Mouse (Mus musculus) myocyte (in vitro differentiated cells): Measurements from ENCODE around the gene Ezh1. TPM values are rescaled to one million over a fixed set of nuclear protein-coding genes. Genes with fewer than 3 reads are reported as not detected.
A peak's percentile ranks its signal among the peaks of the same experiment; 100 is the strongest.

Source experiments
- H3K27me3 ChIP-seq: one replicate; pipeline ENCODE4 v1.6.1; 2011; ENCODE audit not compliant: control insufficient read depth, insufficient read depth, insufficient read length
- H3K36me3 ChIP-seq: one replicate; pipeline ENCODE4 v1.6.1; 2011; ENCODE audit not compliant: control insufficient read depth, insufficient read depth
- H3K4me2 ChIP-seq: one replicate; pipeline ENCODE4 v1.6.1; 2011; ENCODE audit warnings: low read depth, control low read depth
- H3K4me3 ChIP-seq: one replicate; pipeline ENCODE4 v1.5.1; 2011; ENCODE audit warnings: mild to moderate bottlenecking, control low read depth, moderate library complexity
- H3K79me2 ChIP-seq: one replicate; pipeline ENCODE4 v1.6.1; 2011; ENCODE audit not compliant: control insufficient read depth, insufficient read depth
- H3ac ChIP-seq: one replicate; pipeline ENCODE4 v1.6.1; 2011; ENCODE audit not compliant: control insufficient read depth, insufficient read length
- CEBPB ChIP-seq: IDR thresholded peaks from 2 replicates; pipeline ENCODE4 v1.6.1; 2011; ENCODE audit warnings: mild to moderate bottlenecking, moderate library complexity; ENCODE audit not compliant: poor library complexity, insufficient read depth, severe bottlenecking
- E2F4 ChIP-seq: IDR thresholded peaks from one replicate; pipeline ENCODE4 v1.6.1; 2011; ENCODE audit warnings: mild to moderate bottlenecking, control low read depth, moderate library complexity; ENCODE audit not compliant: insufficient read depth
- MAX ChIP-seq: IDR thresholded peaks from one replicate; pipeline ENCODE4 v1.6.1; 2011; ENCODE audit warnings: low read depth, mild to moderate bottlenecking, control low read depth
- MYOD1 ChIP-seq, 3 experiments: IDR thresholded peaks; one replicate each; pipeline ENCODE4 v1.6.1; 2011; ENCODE audit warnings: control low read depth in 2 of 3, low read depth in 2 of 3, mild to moderate bottlenecking in 2 of 3, moderate library complexity in 1 of 3; ENCODE audit not compliant: insufficient read length in 2 of 3, control insufficient read depth in 1 of 3
- MYOG ChIP-seq, 3 experiments: IDR thresholded peaks; one replicate each; pipeline ENCODE4 v1.6.1; 2011; ENCODE audit warnings: control low read depth in 2 of 3, low read depth in 2 of 3, mild to moderate bottlenecking in 2 of 3; ENCODE audit not compliant: insufficient read length in 2 of 3, control insufficient read depth in 1 of 3, insufficient read depth in 1 of 3
- POLR2A ChIP-seq: IDR thresholded peaks from one replicate; pipeline ENCODE4 v1.6.1; 2011; ENCODE audit warnings: low read depth, mild to moderate bottlenecking, control low read depth, moderate library complexity; ENCODE audit not compliant: insufficient read length
- POLR2AphosphoS2 ChIP-seq: IDR thresholded peaks from one replicate; pipeline ENCODE4 v1.6.1; 2011; ENCODE audit warnings: low read depth, control low read depth; ENCODE audit not compliant: insufficient read length
- REST ChIP-seq: IDR thresholded peaks from one replicate; pipeline ENCODE4 v1.6.1; 2011; ENCODE audit warnings: mild to moderate bottlenecking, control low read depth, moderate library complexity; ENCODE audit not compliant: insufficient read depth, insufficient read length
- SRF ChIP-seq: IDR thresholded peaks from one replicate; pipeline ENCODE4 v1.6.1; 2011; ENCODE audit warnings: low read depth; ENCODE audit not compliant: control insufficient read depth, insufficient read length
- TCF12 ChIP-seq: IDR thresholded peaks from one replicate; pipeline ENCODE4 v1.6.1; 2011; ENCODE audit warnings: mild to moderate bottlenecking, control low read depth; ENCODE audit not compliant: poor library complexity, insufficient read depth, severe bottlenecking
- TCF3 ChIP-seq: IDR thresholded peaks from one replicate; pipeline ENCODE4 v1.6.1; 2011; ENCODE audit warnings: low read depth, control low read depth; ENCODE audit not compliant: insufficient read length
- USF1 ChIP-seq: IDR thresholded peaks from one replicate; pipeline ENCODE4 v1.6.1; 2011; ENCODE audit warnings: low read depth, mild to moderate bottlenecking, control low read depth, moderate library complexity
- polyA plus RNA-seq: library from polyadenylated mRNA; unstranded; fragments of >200 nt; fragmentation: generic; extraction: Trizol; gene quantifications from one replicate; pipeline ENCODE4 v1.2.1, GENCODE M21; 2012; ENCODE audit warnings: missing spikeins

Ezh1 gene
- polyA plus RNA-seq, 1 experiment: 13.7 TPM

DNA sequence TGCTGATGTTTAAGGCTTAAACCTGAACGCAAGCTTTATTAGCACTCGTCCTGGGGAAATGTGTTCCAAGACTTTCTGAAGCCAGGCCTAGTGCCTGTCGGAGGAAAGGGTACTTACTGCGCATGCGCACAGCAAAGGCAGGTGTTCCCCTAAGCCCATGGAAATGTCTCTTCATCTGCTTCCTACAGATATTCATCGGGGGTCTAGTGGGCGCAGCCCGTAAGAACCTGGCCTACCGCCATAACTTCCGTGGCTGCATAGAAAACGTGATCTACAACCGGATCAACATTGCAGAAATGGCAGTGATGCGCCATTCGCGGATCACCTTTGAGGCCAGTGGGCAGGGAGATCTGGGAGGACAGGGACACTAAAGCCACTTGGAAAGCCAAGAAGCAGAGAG is 47.0 kb downstream of the Ezh1 start:
- Histone ChIP-seq H3K36me3 (no peaks in the 10 kb centered on the region), H3K4me2 (no peak overlapping the region), H3K27me3 (no peaks in the 10 kb centered on the region), H3K4me3 (no peak overlapping the region), H3K79me2 (no peaks in the 10 kb centered on the region), H3ac (no peak overlapping the region)
- no peak for TF ChIP-seq USF1
- no peak for TF ChIP-seq POLR2A
- no peak for TF ChIP-seq MYOD1 (IDR thresholded peaks at IDR 0.05; ENCODE audit: control insufficient read depth in 1 of 3, insufficient read length in 2 of 3, low read depth in 2 of 3)
- no peak for TF ChIP-seq MAX
- no peak for TF ChIP-seq TCF12
- no peak for TF ChIP-seq REST
- no peak for TF ChIP-seq E2F4
- TF ChIP-seq MYOG (IDR thresholded peaks at IDR 0.05; ENCODE audit: control insufficient read depth in 1 of 3, insufficient read depth in 1 of 3, insufficient read length in 2 of 3, low read depth in 2 of 3): no peak
- TF ChIP-seq SRF: no peak
- TF ChIP-seq CEBPB: no peak
- TF ChIP-seq TCF3: no peak
- TF ChIP-seq POLR2AphosphoS2: no peak

- no peaks in the 10 kb centered on the region for H3K79me2 ChIP-seq
- no peak overlapping the region for H3K4me2 ChIP-seq
- no peak overlapping the region for H3ac ChIP-seq
- H3K36me3 ChIP-seq: no peaks in the 10 kb centered on the region
- H3K27me3 ChIP-seq: no peaks in the 10 kb centered on the region
- no peak overlapping the region for H3K4me3 ChIP-seq
- TF ChIP-seq CEBPB (no peak), REST (no peak), MYOD1 (IDR thresholded peaks at IDR 0.05; ENCODE audit: control insufficient read depth in 1 of 3, insufficient read length in 2 of 3, low read depth in 2 of 3) (no peak), MAX (no peak), E2F4 (no peak), TCF3 (no peak), TCF12 (no peak), SRF (no peak), USF1 (no peak), MYOG (IDR thresholded peaks at IDR 0.05; ENCODE audit: control insufficient read depth in 1 of 3, insufficient read depth in 1 of 3, insufficient read length in 2 of 3, low read depth in 2 of 3) (no peak), POLR2A (no peak), POLR2AphosphoS2 (no peak)
Measured at GRCm38 (mm10) chr11:101178061-101179058, 47.9 kb downstream of the Ezh1 start.

- H3K27me3 ChIP-seq: no peaks in the 10 kb centered on the region
- H3K4me2 ChIP-seq: peak overlapping the region; percentile 87
- H3ac ChIP-seq: no peak overlapping the region
- no peaks in the 10 kb centered on the region for H3K79me2 ChIP-seq
- no peaks in the 10 kb centered on the region for H3K36me3 ChIP-seq
- TF ChIP-seq TCF3 (no peak), MAX (no peak), E2F4 (no peak), MYOG (IDR thresholded peaks at IDR 0.05; ENCODE audit: control insufficient read depth in 1 of 3, insufficient read depth in 1 of 3, insufficient read length in 2 of 3, low read depth in 2 of 3) (no peak), TCF12 (no peak), POLR2AphosphoS2 (no peak), POLR2A (no peak), SRF (no peak), REST (no peak), MYOD1 (IDR thresholded peaks at IDR 0.05; ENCODE audit: control insufficient read depth in 1 of 3, insufficient read length in 2 of 3, low read depth in 2 of 3) (no peak), CEBPB (no peak), USF1 (no peak)
- H3K4me3 ChIP-seq: no peak overlapping the region
Measured at GRCm38 (mm10) chr11:101176933-101177773, 49.1 kb downstream of the Ezh1 start.

- H3K79me2 ChIP-seq: no peaks in the 10 kb centered on the region
- TF ChIP-seq CEBPB: no peak
- TF ChIP-seq USF1: no peak
- TF ChIP-seq TCF12: no peak
- no peak for TF ChIP-seq TCF3
- no peak for TF ChIP-seq POLR2A
- no peak for TF ChIP-seq E2F4
- TF ChIP-seq MAX: no peak
- no peak for TF ChIP-seq POLR2AphosphoS2
- no peak for TF ChIP-seq SRF
- no peak for TF ChIP-seq MYOD1 (IDR thresholded peaks at IDR 0.05; ENCODE audit: control insufficient read depth in 1 of 3, insufficient read length in 2 of 3, low read depth in 2 of 3)
- TF ChIP-seq REST: no peak
- no peak for TF ChIP-seq MYOG (IDR thresholded peaks at IDR 0.05; ENCODE audit: control insufficient read depth in 1 of 3, insufficient read depth in 1 of 3, insufficient read length in 2 of 3, low read depth in 2 of 3)
- peak overlapping the region; percentile 87 for H3K4me2 ChIP-seq
- H3K36me3 ChIP-seq: no peaks in the 10 kb centered on the region
- H3K27me3 ChIP-seq: no peaks in the 10 kb centered on the region
- no peak overlapping the region for H3ac ChIP-seq
- no peak overlapping the region for H3K4me3 ChIP-seq
Measured at GRCm38 (mm10) chr11:101176117-101176691, 50.1 kb downstream of the Ezh1 start.
